Mouse (Mus musculus) kidney, embryonic 16.5 days (tissue): ENCODE measurements around the gene Chaf1a. TPM values are rescaled to one million over a fixed set of nuclear protein-coding genes. Genes with fewer than 3 reads are reported as not detected.
"Not testable (repeated sequence)": the region's sequence is repeated elsewhere in the genome, so short reads cannot be mapped to it uniquely, and the experiment has no call there.

Experiments
- ATAC-seq: fragments of 200-750 bp; cut with Nextera tagmentation; 2 replicates; pipeline ENCODE4 v1.8.0; 2017; ENCODE audit warnings: moderate TSS enrichment; ENCODE audit not compliant: low FRiP score, low TSS enrichment
- H3K27ac ChIP-seq: fragments of 300-500 bp; sonication (generic); 2 replicates; pipeline ENCODE4 v1.5.1; 2014; ENCODE audit warnings: low read length
- H3K27me3 ChIP-seq: fragments of 300-500 bp; sonication (generic); 2 replicates; pipeline ENCODE4 v1.6.1; 2014; ENCODE audit warnings: low read length, control low read depth, mixed read lengths; ENCODE audit not compliant: insufficient read depth
- H3K36me3 ChIP-seq: fragments of 300-500 bp; sonication (generic); 2 replicates; pipeline ENCODE4 v1.6.1; 2014; ENCODE audit warnings: low read length, control low read depth, mixed read lengths; ENCODE audit not compliant: insufficient read depth
- H3K4me1 ChIP-seq: fragments of 300-500 bp; sonication (generic); 2 replicates; pipeline ENCODE4 v1.6.1; 2014; ENCODE audit warnings: low read length, control low read depth, mixed read lengths; ENCODE audit not compliant: insufficient read depth
- H3K4me2 ChIP-seq: fragments of 300-500 bp; sonication (generic); replicated peaks from 2 replicates; pipeline ENCODE4 v1.6.1; 2014; ENCODE audit warnings: low read depth, low read length
- H3K4me3 ChIP-seq: fragments of 300-500 bp; sonication (generic); 2 replicates; pipeline ENCODE4 v1.5.1; 2014; ENCODE audit warnings: mild to moderate bottlenecking, low read length
- H3K9ac ChIP-seq: fragments of 300-500 bp; sonication (generic); replicated peaks from 2 replicates; pipeline ENCODE4 v1.6.1; 2014; ENCODE audit warnings: low read length
- H3K9me3 ChIP-seq: fragments of 300-500 bp; sonication (generic); 2 replicates; pipeline ENCODE4 v1.6.1; 2016; ENCODE audit warnings: low read length, control low read depth
- WGBS: fragments of 180-500 bp; shearing (Covaris S2); extraction: QIAGEN DNeasy Blood & Tissue Kit; methylation state at CpG from one replicate; pipeline ENCODE4 v1.1.7; 2014; 5-methylcytosine and 5-hydroxymethylcytosine counted together
- polyA plus RNA-seq: library from polyadenylated mRNA; unstranded; fragments of >200 nt; fragmentation: Nextera tagmentation; extraction: Ambion mirVana; gene quantifications from 2 replicates; pipeline ENCODE4 v1.2.1, GENCODE M21; 2015

The Chaf1a gene
- polyA plus RNA-seq, 1 experiment from 2014 or later: 26.0 TPM

GRCm38 (mm10) chr17:56057381-56058120, 17.3 kb downstream of the Chaf1a start:
- Histone ChIP-seq H3K36me3 (peaks cover 67% of the 10 kb centered on the region), H3K27ac (no peak overlapping the region), H3K9ac (no peak overlapping the region), H3K27me3 (no peaks in the 10 kb centered on the region), H3K9me3 (no peaks in the 10 kb centered on the region), H3K4me1 (no peaks in the 10 kb centered on the region), H3K4me2 (no peak overlapping the region), H3K4me3 (no peak overlapping the region)
- no peak for ATAC-seq
- 84% methylated on average over 11 of the region's 11 CpGs for WGBS

- no peaks in the 10 kb centered on the region for H3K27me3 ChIP-seq
- no peaks in the 10 kb centered on the region for H3K4me1 ChIP-seq
- no peak for ATAC-seq
- no peaks in the 10 kb centered on the region for H3K9me3 ChIP-seq
- no peak overlapping the region for H3K4me2 ChIP-seq
- 94% methylated on average over 7 of the region's 7 CpGs for WGBS
- peaks cover 85% of the 10 kb centered on the region for H3K36me3 ChIP-seq
- no peak overlapping the region for H3K9ac ChIP-seq
- no peak overlapping the region for H3K27ac ChIP-seq
- H3K4me3 ChIP-seq: no peak overlapping the region
These were observed 21.8 kb downstream of the Chaf1a start for GRCm38 (mm10) chr17:56062081-56062480.

- ATAC-seq, H3K27ac ChIP-seq, H3K4me2 ChIP-seq, H3K9me3 ChIP-seq, H3K9ac ChIP-seq, H3K4me3 ChIP-seq, H3K4me1 ChIP-seq, H3K27me3 ChIP-seq: not testable (repeated sequence)
- H3K36me3 ChIP-seq: peaks cover 92% of the 10 kb centered on the region
- 79% methylated on average over 6 of the region's 6 CpGs for WGBS
These were observed 25.5 kb downstream of the Chaf1a start for GRCm38 (mm10) chr17:56065715-56066114.

- Histone ChIP-seq H3K4me3 (no peak overlapping the region), H3K36me3 (peaks cover 92% of the 10 kb centered on the region), H3K9ac (no peak overlapping the region), H3K27ac (no peak overlapping the region), H3K4me2 (no peak overlapping the region), H3K9me3 (no peaks in the 10 kb centered on the region), H3K4me1 (no peaks in the 10 kb centered on the region), H3K27me3 (no peaks in the 10 kb centered on the region)
- ATAC-seq: no peak
These were observed 26.2 kb downstream of the Chaf1a start for GRCm38 (mm10) chr17:56066451-56066850.

GRCm38 (mm10) chr17:56069066-56069465, 28.8 kb downstream of the Chaf1a start:
- H3K36me3 ChIP-seq: peaks cover 82% of the 10 kb centered on the region
- H3K9me3 ChIP-seq: no peaks in the 10 kb centered on the region
- no peaks in the 10 kb centered on the region for H3K27me3 ChIP-seq
- peaks cover 4% of the 10 kb centered on the region for H3K4me1 ChIP-seq
- no peak overlapping the region for H3K4me2 ChIP-seq
- H3K27ac ChIP-seq: no peak overlapping the region
- no peak overlapping the region for H3K9ac ChIP-seq
- ATAC-seq: no peak
- 93% methylated on average over 14 of the region's 14 CpGs for WGBS
- no peak overlapping the region for H3K4me3 ChIP-seq

GRCm38 (mm10) chr17:56071126-56071525, 30.9 kb downstream of the Chaf1a start:
- Histone ChIP-seq H3K9ac (no peak overlapping the region), H3K27me3 (no peaks in the 10 kb centered on the region), H3K27ac (no peak overlapping the region), H3K4me2 (no peak overlapping the region), H3K4me1 (peaks cover 12% of the 10 kb centered on the region), H3K4me3 (no peak overlapping the region), H3K36me3 (peaks cover 64% of the 10 kb centered on the region), H3K9me3 (no peaks in the 10 kb centered on the region)
- ATAC-seq: no peak

- H3K36me3 ChIP-seq: peaks cover 57% of the 10 kb centered on the region
- no peak overlapping the region for H3K9ac ChIP-seq
- no peak overlapping the region for H3K4me3 ChIP-seq
- 85% methylated on average over 5 of the region's 5 CpGs for WGBS
- no peak overlapping the region for H3K4me2 ChIP-seq
- H3K27me3 ChIP-seq: no peaks in the 10 kb centered on the region
- peaks cover 12% of the 10 kb centered on the region for H3K4me1 ChIP-seq
- H3K27ac ChIP-seq: no peak overlapping the region
- ATAC-seq: no peak
- no peaks in the 10 kb centered on the region for H3K9me3 ChIP-seq
These were observed 32.0 kb downstream of the Chaf1a start for GRCm38 (mm10) chr17:56072243-56072642.

- Histone ChIP-seq H3K4me2 (peak overlapping the region; percentile 75), H3K4me1 (peaks cover 12% of the 10 kb centered on the region), H3K9ac (peak overlapping the region; percentile 86), H3K4me3 (peak overlapping the region; percentile 87), H3K9me3 (no peaks in the 10 kb centered on the region), H3K36me3 (peaks cover 37% of the 10 kb centered on the region), H3K27ac (peak overlapping the region; percentile 99), H3K27me3 (no peaks in the 10 kb centered on the region)
- 6% methylated on average over 21 of the region's 22 CpGs for WGBS
- peak; percentile 32 for ATAC-seq
These were observed 34.0 kb downstream of the Chaf1a start for GRCm38 (mm10) chr17:56074097-56074826.

GRCm38 (mm10) chr17:56074827-56075208, 34.6 kb downstream of the Chaf1a start, which contains the start of gene Ubxn6:
Ubxn6 (minus strand) TSS chr17:56075028.
- ATAC-seq: peak; percentile 55; the same call in 1 of the 2 replicates
- Histone ChIP-seq H3K4me2 (peak within 1 kb of the TSS; percentile 75), H3K27me3 (no peaks in the 10 kb centered on the region), H3K9ac (peak within 1 kb of the TSS; percentile 86), H3K4me1 (peaks cover 12% of the 10 kb centered on the region), H3K4me3 (peak within 1 kb of the TSS; percentile 87), H3K36me3 (peaks cover 31% of the 10 kb centered on the region), H3K9me3 (no peaks in the 10 kb centered on the region), H3K27ac (peak within 1 kb of the TSS; percentile 99)
- 0% methylated on average over 35 of the region's 35 CpGs for WGBS

GRCm38 (mm10) chr17:56077523-56077922, 37.3 kb downstream of the Chaf1a start:
- 84% methylated on average over 5 of the region's 5 CpGs for WGBS
- no peak overlapping the region for H3K4me3 ChIP-seq
- H3K4me1 ChIP-seq: peaks cover 32% of the 10 kb centered on the region
- H3K36me3 ChIP-seq: 0 out of 2 replicates have a peak, but pooled peaks cover 5% of the 10 kb centered on the region
- H3K9ac ChIP-seq: no peak overlapping the region
- H3K27me3 ChIP-seq: no peaks in the 10 kb centered on the region
- no peak for ATAC-seq
- no peak overlapping the region for H3K27ac ChIP-seq
- H3K4me2 ChIP-seq: no peak overlapping the region
- H3K9me3 ChIP-seq: no peaks in the 10 kb centered on the region
